Mouse (Mus musculus): ENCODE results near the gene Bag5.
"Not testable (repeated sequence)": the region's sequence is repeated elsewhere in the genome, so short reads cannot be mapped to it uniquely, and the experiment has no call there.

The Bag5 gene

GRCm38 (mm10) chr12:111736676-111737075, 23.6 kb upstream of the Bag5 start:
- in situ Hi-C loops (cut with MboI, MseI), result not testable (repeated sequence)

GRCm38 (mm10) chr12:111734912-111735311, 21.9 kb upstream of the Bag5 start:
- in situ Hi-C loops (cut with MboI, MseI), result no loop called here

DNA sequence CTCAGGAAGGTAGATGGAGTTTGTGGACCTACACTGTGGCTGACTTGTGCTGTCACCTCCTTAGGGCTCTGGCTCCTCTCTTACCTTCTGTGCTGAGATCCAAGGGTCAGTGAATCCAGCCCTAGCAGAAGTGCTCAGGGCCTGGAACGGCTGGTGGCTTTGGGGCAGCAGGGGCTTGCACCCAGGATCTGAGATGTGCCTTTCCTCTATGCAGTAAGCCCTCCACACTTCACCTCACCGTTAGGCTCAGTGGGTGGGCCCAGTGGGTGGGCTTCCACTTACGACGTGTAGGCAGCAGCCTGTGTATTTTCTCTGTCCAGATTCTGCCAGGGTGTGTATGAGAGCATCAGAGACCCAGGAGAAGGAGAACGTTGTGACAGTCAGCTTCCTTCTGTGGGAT, 19.9 kb upstream of the Bag5 start:
- in situ Hi-C loops (cut with MboI, MseI), result no loop called here

GRCm38 (mm10) chr12:111731822-111732807, 19.1 kb upstream of the Bag5 start:
- in situ Hi-C loops (cut with MboI, MseI), result no loop called here

GRCm38 (mm10) chr12:111727956-111728355, 14.9 kb upstream of the Bag5 start:
- in situ Hi-C loops (cut with MboI, MseI), result no loop called here

DNA sequence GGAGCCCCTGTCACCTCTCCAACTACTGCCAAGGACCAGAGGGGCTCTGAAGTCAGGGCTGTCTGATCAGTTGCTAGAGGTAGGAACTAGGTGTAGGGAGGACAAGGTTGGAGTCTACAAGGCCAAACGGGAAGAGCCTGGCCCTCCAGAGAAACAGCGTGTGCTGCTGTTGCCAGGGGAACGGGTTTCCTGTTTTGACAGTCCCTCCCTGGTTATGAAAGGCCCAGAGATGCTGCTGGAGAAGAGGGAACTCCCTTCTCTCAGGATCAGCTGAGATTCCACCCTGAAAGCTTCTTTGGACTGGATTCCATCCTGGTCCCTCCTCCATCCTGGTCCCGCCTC, 13.0 kb upstream of the Bag5 start:
- in situ Hi-C loops (cut with MboI, MseI), result no loop called here

DNA sequence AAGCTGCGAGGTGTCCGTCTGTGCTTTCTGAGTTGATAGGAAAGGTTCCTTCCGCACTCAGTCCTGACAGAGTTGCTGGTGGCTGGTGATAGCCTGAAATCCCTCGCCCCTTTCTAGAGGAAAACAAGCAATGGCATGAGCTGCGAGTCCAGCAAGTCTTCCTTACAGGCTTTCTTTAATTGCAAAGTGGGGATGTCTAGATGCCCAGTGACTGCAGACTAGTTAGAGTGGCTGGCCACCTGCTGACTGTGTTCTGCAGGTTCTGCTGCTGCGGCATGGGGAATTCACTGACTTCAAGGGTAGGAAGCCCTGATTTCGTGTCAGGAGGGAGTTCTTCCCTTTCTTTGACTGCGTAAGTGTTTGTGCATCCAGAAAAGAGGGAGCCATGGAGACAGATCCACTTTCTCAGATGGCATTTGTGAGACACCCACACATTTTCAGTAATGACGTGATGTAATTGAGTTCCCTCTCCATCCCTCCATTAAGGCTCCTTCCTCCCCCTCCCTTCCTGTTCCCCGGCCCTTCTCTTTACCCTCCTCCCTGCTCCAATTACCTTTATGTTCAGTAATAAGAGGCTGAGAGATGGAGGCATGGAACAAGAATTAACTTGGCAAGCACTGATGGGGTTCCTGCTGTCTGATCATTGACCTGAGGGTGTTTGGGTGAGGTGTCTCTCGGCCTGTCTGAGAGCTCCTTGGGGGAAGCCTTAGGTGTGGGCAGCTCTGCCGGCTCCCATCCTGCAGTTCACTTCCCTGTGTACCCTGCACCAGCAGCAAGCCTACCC, 12.5 kb upstream of the Bag5 start:
- in situ Hi-C loops (cut with MboI, MseI), result no loop called here

- in situ Hi-C loops (cut with MboI, MseI), result no loop called here
Measured at GRCm38 (mm10) chr12:111724638-111725337, 11.7 kb upstream of the Bag5 start.

- in situ Hi-C loops (cut with MboI, MseI), result no loop called here
Measured at GRCm38 (mm10) chr12:111722654-111723053, 9.6 kb upstream of the Bag5 start.

GRCm38 (mm10) chr12:111720222-111720621, 7.2 kb upstream of the Bag5 start:
- in situ Hi-C loops (cut with MboI, MseI), result no loop called here

DNA sequence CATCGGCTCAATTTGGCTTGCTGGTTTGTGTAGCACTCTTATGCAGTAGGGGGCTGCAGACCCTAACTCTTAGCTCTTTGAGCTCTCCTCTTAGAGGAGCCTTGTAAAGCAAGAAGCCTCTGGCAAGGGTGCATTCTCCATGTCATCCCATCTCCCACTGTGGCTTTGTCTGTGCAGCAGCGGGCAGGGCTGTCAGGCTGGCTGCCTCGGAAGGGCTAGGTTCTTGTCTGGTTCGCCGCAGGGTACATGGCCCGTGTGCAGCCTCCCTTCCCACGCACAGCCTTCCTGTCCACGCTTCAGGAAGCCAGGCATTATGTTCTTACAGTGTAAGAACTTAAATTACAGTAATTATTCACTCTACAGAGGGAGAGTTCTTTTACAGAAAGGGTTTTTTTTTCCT, 5.6 kb upstream of the Bag5 start:
- in situ Hi-C loops (cut with MboI, MseI), result no loop called here

DNA sequence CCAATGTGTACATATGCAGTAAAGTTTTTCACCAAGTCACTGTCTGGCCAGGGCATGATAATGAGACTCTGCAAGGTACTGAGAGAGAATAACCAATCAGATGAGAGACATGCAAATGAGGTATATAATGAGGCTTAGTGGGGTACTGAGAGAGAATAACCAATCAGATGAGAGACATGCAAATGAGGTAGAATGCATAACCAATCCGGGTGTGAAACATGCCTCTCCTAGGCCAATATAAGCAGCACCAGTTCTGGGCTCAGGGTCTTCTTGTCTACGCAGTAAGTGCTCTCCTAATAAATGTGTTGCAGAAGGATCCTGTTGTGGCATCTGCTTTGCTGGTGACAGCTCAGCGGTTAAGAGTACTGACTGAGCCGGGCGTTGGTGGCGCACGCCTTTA, 3.4 kb upstream of the Bag5 start:
- in situ Hi-C loops (cut with MboI, MseI), result no loop called here

DNA sequence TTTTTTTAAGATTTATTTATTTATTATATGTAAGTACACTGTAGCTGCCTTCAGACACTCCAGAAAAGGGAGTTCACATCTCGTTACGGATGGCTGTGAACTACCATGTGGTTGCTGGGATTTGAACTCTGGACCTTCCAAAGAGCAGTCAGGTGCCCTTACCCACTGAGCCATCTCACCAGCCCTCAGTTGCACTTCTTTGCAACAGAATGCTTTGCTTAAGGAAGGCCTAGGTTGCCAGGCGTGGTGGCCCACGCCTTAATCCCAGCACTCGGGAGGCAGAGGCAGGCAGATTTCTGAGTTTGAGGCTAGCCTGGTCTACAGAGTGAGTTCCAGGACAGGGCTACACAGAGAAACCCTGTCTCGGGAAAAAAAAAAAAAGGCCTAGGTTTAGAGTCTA, 823 bp upstream of the Bag5 start:
- in situ Hi-C loops (cut with MboI, MseI), result not testable (repeated sequence)

GRCm38 (mm10) chr12:111712476-111712875, 581 bp downstream of the Bag5 start:
- in situ Hi-C loops (cut with MboI, MseI), result no loop called here

DNA sequence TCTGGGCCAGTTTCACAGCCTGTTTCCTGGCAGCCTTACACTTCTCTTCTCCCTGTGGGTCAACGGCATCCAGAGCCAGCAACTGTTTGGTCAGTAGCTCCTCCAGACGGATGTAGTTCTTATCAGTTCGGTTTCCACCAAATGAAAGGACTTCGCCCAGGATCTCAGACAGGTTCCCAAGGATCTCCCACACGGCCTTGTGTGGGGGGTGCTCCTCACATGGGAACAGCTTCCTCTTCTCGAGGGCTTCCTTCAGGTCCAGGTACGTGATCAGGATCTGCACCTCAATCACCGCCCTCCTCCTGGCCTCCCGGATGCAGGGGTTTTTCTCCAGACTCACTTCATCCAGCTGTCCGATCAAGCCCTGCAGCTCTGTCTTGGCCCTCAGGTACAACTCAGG, 3.0 kb downstream of the Bag5 start:
- in situ Hi-C loops (cut with MboI, MseI), result no loop called here

GRCm38 (mm10) chr12:111708181-111708580, 4.9 kb downstream of the Bag5 start:
- in situ Hi-C loops (cut with MboI, MseI), result no loop called here

DNA sequence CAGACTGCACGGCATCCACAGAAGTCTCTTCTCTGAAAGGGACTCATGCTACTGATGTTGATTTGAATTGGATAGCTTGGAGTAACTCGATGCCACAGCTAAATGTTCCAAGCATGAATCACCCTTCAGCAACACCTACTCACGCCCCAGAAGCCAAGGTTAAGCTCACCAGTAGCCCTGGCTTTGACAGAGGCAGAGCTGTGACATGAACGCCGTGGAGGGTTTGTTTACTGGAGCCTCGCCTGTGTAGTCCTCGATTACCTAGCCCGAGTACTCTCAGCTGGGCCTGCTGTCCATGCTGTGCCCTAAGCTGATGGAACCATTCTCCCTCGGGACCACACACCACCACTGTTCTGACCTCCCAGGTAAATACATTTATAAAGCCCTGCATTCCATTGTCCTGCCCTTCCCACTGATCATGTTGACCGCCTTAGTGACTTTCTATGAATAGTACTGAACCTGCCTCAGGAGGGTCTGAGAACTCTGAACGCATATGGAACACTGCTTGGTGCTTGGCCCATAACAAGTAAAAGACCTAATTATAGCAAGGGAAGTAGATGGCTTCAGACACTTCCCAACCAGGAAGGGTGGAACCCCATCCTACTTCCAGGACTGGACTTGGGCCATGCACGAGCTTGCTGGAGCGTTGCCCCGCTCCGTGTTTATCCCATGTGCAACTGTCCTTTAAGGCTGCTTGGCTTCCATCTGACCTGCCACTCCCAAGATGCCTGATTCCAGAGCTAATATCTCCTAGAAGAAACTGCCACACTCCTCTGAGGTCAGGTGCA, 7.7 kb downstream of the Bag5 start:
- in situ Hi-C loops (cut with MboI, MseI), result no loop called here

- in situ Hi-C loops (cut with MboI, MseI), result no loop called here
Measured at GRCm38 (mm10) chr12:111704609-111705008, 8.4 kb downstream of the Bag5 start.

- in situ Hi-C loops (cut with MboI, MseI), result no loop called here
Measured at GRCm38 (mm10) chr12:111703301-111703700, 9.8 kb downstream of the Bag5 start.

GRCm38 (mm10) chr12:111700920-111701458, 12.1 kb downstream of the Bag5 start:
- in situ Hi-C loops (cut with MboI, MseI), result no loop called here

DNA sequence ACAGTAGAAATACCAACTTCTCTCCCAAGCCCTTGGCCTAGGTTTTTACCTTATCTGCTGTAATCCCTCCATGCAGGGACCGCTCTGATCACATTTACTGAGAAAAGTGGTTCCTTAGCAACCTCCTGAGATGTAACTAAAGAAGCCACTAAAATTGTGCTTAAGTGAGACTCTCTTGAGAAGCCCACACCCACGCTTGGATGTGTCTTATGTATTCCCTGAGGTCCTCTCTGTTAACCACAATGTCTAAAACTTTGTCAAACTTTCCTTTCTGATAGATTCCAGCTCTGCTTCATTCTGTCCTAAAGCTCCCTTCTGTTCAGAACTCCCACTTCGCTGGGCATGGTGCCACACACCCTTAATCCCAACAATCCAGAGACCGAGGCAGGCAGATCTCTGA, 13.5 kb downstream of the Bag5 start:
- in situ Hi-C loops (cut with MboI, MseI), result loop anchor here (5.0 kb wide), 1 partner anchor 47 kb away; no protein-coding TSS in a partner anchor

Data from regulatory T cell (primary cell).